Mouse (Mus musculus) heart, adult 2 months (tissue): ENCODE data around the gene Ydjc.

ENCODE experiments used
- CTCF ChIP-seq: fragments of 200-600 bp; IDR thresholded peaks from 2 replicates; pipeline ENCODE4 v1.8.1; 2022; ENCODE audit warnings: antibody characterized with exemption, mild to moderate bottlenecking, moderate library complexity
- EP300 ChIP-seq: fragments of 200-500 bp; IDR thresholded peaks from 2 replicates; pipeline ENCODE4 v1.6.1; 2011; ENCODE audit warnings: low read depth, low read length, control low read depth; ENCODE audit not compliant: insufficient read depth

DNA sequence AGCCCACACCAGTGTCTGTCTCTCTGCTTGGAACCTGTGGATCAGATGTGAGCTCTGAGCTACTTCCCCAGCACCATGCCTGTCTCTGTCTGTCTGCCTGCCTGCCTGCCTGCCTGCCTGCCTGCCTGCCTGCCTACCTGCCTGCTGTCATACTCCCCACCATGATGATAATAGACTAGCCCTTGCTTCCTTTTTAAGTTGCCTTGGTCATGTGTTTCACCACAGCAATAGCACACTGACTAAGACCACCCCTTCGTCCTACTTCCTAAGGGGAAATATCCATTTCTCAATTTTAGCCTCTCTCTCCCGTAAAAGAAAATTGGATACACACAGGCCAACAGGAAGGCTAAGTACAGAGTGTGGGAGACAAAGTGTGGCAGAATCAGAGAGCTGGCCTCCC, 37.7 kb downstream of the Ydjc start:
- TF ChIP-seq CTCF: no peak
- no peak for TF ChIP-seq EP300
